In the genomic region with DNA sequence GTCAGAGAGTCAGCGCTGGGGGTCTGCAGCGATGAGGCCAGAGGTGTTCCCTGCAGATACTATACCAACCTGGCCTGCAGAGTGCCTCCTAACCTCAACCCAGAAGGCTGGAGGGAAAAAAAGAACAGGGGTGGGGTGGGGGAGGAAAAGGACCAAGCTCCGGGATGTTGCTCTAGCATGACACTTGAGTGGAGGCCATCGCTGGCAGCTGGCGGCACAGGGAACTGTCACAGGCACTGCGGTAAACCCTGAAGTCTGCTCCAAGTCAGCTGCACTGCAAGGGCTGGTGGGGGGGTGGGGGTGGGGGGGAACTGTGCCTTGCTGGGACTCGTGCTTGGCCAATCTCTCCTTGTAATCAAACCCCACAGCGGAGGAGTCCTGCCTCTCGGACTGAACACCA, we compare ENCODE assay signal across 25 mouse cellular contexts. TPM values are rescaled to one million over a fixed set of nuclear protein-coding genes. Genes with fewer than 3 reads are reported as not detected.
DNase-seq lines count a peak whose midpoint lies in the region; ATAC-seq lines count a peak whose summit lies in the region.
"Had no signal": no experiment of that assay in that cellular context is flagged by ENCODE, and none has a peak within 500 bp of the region (broad histone marks: within the 10 kb centered on the region; RNA-seq: fewer than 3 reads in every experiment).

No protein-coding gene starts in this region.

- H3K9ac ChIP-seq in forebrain, embryonic 15.5 days (replicated peaks) = no peak overlapping the region
- H3K9ac ChIP-seq in forebrain, embryonic 12.5 days = no peak overlapping the region
- H3K9ac ChIP-seq: embryonic facial prominence, embryonic 13.5 days; forebrain, postnatal 0 days; heart, embryonic 12.5 days; heart, embryonic 15.5 days; hindbrain, embryonic 14.5 days had no signal

- peaks cover 78% of the 10 kb centered on the region for H3K36me3 ChIP-seq in forebrain, embryonic 15.5 days
- H3K36me3 ChIP-seq in forebrain, embryonic 12.5 days (replicated peaks) = peaks cover 98% of the 10 kb centered on the region

- no peak overlapping the region for H3K4me2 ChIP-seq in forebrain, embryonic 15.5 days (replicated peaks)
- H3K4me2 ChIP-seq in forebrain, embryonic 12.5 days = no peak overlapping the region
- H3K4me2 ChIP-seq: embryonic facial prominence, embryonic 13.5 days; forebrain, embryonic 13.5 days; heart, embryonic 12.5 days; heart, embryonic 15.5 days; hindbrain, embryonic 14.5 days had no signal

- no peaks in the 10 kb centered on the region for H3K9me3 ChIP-seq in forebrain, embryonic 15.5 days
- no peaks in the 10 kb centered on the region for H3K9me3 ChIP-seq in forebrain, embryonic 12.5 days
- H3K9me3 ChIP-seq: embryonic facial prominence, embryonic 10.5 days; embryonic facial prominence, embryonic 13.5 days; forebrain, embryonic 13.5 days; heart, embryonic 12.5 days; heart, embryonic 15.5 days; hindbrain, embryonic 10.5 days had no signal

- ATAC-seq in forebrain, embryonic 15.5 days (replicated peaks) = no peak
- no peak for ATAC-seq in forebrain, embryonic 12.5 days (ENCODE audit: low FRiP score)
- ATAC-seq: CD4-positive, CD25-positive, alpha-beta regulatory T cell, adult 4 months; intestine, postnatal 0 days had no signal

- WGBS in forebrain, embryonic 15.5 days = 85% methylated on average over 9 of the region's 9 CpGs
- WGBS in forebrain, embryonic 12.5 days = 92% methylated on average over 9 of the region's 9 CpGs

- peak; percentile 20 for DNase-seq in gastrocnemius, postnatal 14 days
- no peak for DNase-seq in gastrocnemius, adult 8-10 months (ENCODE audit: low spot score in 2 of 2)
- DNase-seq in left cerebral cortex, postnatal 4 days = peak; percentile 59
- no peak for DNase-seq in left cerebral cortex, adult 11 months (ENCODE audit: low spot score)
- peak; percentile 32 for DNase-seq in gastrocnemius, postnatal 25 days
- DNase-seq in cerebellum, adult 11-12 months = no peak
- DNase-seq: adrenal gland, adult 8-10 months; cerebellum, adult 11 months; cerebellum, adult 9-10 months; forebrain, postnatal 0 days; heart, adult 18-20 months; heart, postnatal 36 days; kidney, adult 2 months had no signal

- H3K27me3 ChIP-seq in forebrain, embryonic 15.5 days = no peaks in the 10 kb centered on the region
- no peaks in the 10 kb centered on the region for H3K27me3 ChIP-seq in forebrain, embryonic 12.5 days
- H3K27me3 ChIP-seq: embryonic facial prominence, embryonic 13.5 days; forebrain, embryonic 13.5 days; heart, embryonic 12.5 days; heart, embryonic 15.5 days had no signal

- intact Hi-C loops in gastrocnemius, postnatal 14 days (cut with DNase I; ENCODE audit: low total_unique reads) = no loop called here
- intact Hi-C loops in left cerebral cortex, postnatal 4 days (cut with DNase I) = no loop called here

- H3K4me1 ChIP-seq in forebrain, embryonic 15.5 days = peaks cover 9% of the 10 kb centered on the region
- H3K4me1 ChIP-seq in forebrain, embryonic 12.5 days = no peaks in the 10 kb centered on the region
- H3K4me1 ChIP-seq: embryonic facial prominence, embryonic 10.5 days; embryonic facial prominence, embryonic 13.5 days; heart, embryonic 12.5 days; hindbrain, embryonic 10.5 days had no signal

- no peak overlapping the region for H3K4me3 ChIP-seq in forebrain, embryonic 15.5 days
- no peak overlapping the region for H3K4me3 ChIP-seq in forebrain, embryonic 12.5 days (replicated peaks)
- H3K4me3 ChIP-seq: embryonic facial prominence, embryonic 10.5 days; embryonic facial prominence, embryonic 13.5 days; erythroblast, embryonic 14.5 days; forebrain, embryonic 13.5 days; heart, embryonic 12.5 days; heart, embryonic 15.5 days; hindbrain, embryonic 10.5 days had no signal

- H3K27ac ChIP-seq in forebrain, embryonic 15.5 days (replicated peaks) = 0 out of 2 replicates have a peak overlapping the region, but pooled peaks have one; percentile 56
- no peak overlapping the region for H3K27ac ChIP-seq in forebrain, embryonic 12.5 days
- H3K27ac ChIP-seq: embryonic facial prominence, embryonic 10.5 days; embryonic facial prominence, embryonic 13.5 days; hindbrain, embryonic 10.5 days had no signal

RNA-seq across cellular contexts. Expression of a gene that starts 20.1 kb away (rescaled TPM):
- 165 and 171 TPM in 2 replicates for polyA plus RNA-seq in forebrain, embryonic 15.5 days (2015; fragmentation: Nextera tagmentation; extraction: Ambion mirVana)
- 187 and 192 TPM in 2 replicates for polyA plus RNA-seq in forebrain, embryonic 12.5 days (2016; fragmentation: Nextera tagmentation; extraction: Ambion mirVana)
- 10 to 100 TPM; 32.6 to 35.8 TPM for total RNA-seq in gastrocnemius, postnatal 14 days (2021)
- 10 to 100 TPM; 16.6 to 19.3 (median 17.9) TPM for total RNA-seq in gastrocnemius, adult 8-10 months (2022)
- 100 to 1,000 TPM; 138 to 156 TPM for total RNA-seq in left cerebral cortex, postnatal 4 days (2021)
- total RNA-seq in gastrocnemius, postnatal 25 days (2021) = 10 to 100 TPM; 18.7 to 22.1 TPM

Comparison
In these comparisons a context has a peak if more than half of its experiments do, and no peak if none do; other contexts are left out.
1. DNase-seq: peak in gastrocnemius, postnatal 14 days (single experiment), left cerebral cortex, postnatal 4 days (single experiment) and gastrocnemius, postnatal 25 days (single experiment); none in gastrocnemius, adult 8-10 months (0 of 2), left cerebral cortex, adult 11 months (single experiment) and cerebellum, adult 11-12 months (single experiment).